Mouse (Mus musculus): ENCODE results near the gene Ccdc32.
"Not testable (repeated sequence)": the region's sequence is repeated elsewhere in the genome, so short reads cannot be mapped to it uniquely, and the experiment has no call there.

The Ccdc32 gene

DNA sequence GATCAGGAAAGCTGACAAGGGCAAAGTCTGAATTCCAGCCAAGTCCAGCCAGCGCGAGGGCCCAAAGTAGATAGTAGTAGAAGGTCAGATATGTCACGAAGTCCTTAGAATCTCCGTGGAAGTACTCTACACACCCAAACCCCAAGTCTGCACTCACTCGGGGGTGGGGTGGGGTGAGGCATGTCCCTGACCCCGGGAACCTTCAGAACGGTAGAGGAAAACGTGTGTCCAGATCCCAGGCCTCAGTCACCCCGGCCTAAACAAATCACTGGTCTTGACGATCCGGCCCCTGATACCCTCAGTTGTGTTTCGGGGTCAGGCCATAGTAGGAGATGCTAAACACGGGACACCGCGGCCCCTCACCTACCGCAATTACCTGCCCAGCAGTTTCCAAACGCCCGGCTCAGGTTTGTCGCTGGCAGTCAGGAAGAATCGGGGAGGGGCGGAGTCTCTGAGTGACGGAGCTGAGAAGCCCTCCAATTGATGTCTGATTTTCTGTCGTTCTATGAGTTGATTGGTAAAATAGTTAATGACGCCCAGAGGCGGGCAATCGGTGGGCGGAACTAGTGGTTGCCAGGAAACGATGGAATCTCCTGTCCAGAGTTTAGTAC, at the start of gene Ccdc32:
TSS of gene Ccdc32 (minus strand) at position 453 of the 611 bp plus-strand sequence.
- DNase-seq: peak; percentile 91

GRCm38 (mm10) chr2:119072397-119072796, 43.2 kb upstream of the Ccdc32 start:
- no peak for DNase-seq

DNA sequence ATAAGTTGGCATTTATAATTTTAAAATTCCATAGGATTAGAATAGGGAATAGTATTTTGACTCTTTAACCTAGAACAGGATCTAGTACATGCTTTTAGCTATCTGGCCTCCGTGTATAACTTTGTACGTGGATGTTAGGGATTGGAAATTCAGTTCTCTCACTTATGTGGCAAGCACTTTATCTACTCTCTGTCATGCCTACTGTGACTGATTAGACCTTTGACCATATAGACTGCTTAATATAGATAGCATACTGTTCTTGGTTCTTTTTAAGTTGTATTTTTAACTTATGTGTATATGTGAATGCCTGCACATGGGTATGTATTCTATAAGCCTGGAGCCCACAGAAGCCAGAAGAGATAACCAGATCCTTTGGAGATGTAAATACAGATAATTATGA, 30.9 kb upstream of the Ccdc32 start:
- no peak for DNase-seq

- no peak for DNase-seq
Observed at GRCm38 (mm10) chr2:119050132-119050650, 21.0 kb upstream of the Ccdc32 start.

DNA sequence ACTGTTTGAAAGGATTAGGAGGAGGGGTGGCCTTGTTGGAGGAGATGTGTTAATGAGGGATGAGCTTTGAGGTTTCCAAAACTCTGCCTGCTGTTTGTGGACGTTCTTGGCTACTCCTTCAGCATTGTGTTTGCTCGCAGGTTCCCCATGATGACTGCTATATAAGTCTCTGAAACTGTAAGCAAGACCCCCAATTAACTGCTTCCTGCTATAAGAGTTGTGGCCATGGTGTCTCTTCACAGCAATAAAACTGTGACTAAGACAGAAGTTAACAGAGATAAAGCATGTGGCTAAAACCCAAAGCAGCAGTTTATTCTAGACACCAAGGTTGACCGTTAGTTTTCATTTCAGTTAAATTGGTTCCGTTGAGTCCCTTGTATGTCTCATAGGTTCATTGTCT, 18.7 kb upstream of the Ccdc32 start:
- DNase-seq: no peak

DNA sequence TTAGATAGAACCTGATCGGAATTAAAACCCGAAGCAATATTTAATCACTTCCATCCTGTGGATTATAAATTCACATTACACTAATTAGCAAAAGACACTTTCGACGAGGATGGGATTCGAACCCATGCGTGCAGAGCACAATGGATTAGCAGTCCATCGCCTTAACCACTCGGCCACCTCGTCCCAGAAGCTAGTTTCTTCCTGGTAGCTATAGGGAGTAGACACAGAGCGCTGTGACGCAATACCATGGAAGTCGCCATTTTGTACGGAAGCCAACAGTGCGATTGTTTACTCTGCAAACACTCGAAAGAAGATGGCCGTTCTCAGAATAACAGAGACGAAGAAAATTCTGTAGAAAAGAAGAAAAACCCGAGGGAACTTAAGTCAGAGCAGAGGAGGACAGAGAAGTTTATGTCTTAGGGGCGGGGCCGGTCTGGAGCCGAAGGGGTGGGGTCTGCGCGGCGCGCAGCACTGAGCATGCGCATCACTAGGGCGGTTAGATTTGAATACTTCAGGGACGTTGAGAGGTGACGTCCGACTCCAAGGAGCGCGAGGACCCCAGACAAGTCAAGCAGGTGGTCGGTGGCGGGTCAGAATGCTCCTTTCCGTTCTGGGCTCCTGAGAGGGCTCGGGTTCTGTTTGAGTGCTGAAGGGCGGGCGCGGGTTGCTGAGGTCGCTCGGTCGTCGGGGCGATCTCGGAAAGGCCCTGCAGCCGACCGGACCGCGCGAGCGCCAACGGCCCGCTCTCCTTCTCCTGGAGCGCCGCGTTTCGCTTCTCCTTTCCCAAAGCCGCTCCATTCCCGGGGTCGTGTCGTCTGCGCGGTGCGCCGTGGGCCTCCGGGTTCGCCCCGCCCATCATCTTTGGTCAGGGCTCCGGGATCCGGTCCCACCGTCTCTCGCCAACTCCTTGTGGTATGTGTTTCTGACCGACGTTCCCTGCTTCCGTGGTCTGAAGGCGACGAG, 17.7 kb upstream of the Ccdc32 start, which contains the start of gene Knl1:
TSS of gene Knl1 (plus strand) at position 471 of the 963 bp plus-strand sequence.
- peak; percentile 94 for DNase-seq

- no peak for DNase-seq
Observed at GRCm38 (mm10) chr2:119045163-119045562, 16.0 kb upstream of the Ccdc32 start.

- DNase-seq: no peak
Observed at GRCm38 (mm10) chr2:119040882-119041281, 11.7 kb upstream of the Ccdc32 start.

- DNase-seq: no peak
Observed at GRCm38 (mm10) chr2:119035397-119035745, 6.2 kb upstream of the Ccdc32 start.

DNA sequence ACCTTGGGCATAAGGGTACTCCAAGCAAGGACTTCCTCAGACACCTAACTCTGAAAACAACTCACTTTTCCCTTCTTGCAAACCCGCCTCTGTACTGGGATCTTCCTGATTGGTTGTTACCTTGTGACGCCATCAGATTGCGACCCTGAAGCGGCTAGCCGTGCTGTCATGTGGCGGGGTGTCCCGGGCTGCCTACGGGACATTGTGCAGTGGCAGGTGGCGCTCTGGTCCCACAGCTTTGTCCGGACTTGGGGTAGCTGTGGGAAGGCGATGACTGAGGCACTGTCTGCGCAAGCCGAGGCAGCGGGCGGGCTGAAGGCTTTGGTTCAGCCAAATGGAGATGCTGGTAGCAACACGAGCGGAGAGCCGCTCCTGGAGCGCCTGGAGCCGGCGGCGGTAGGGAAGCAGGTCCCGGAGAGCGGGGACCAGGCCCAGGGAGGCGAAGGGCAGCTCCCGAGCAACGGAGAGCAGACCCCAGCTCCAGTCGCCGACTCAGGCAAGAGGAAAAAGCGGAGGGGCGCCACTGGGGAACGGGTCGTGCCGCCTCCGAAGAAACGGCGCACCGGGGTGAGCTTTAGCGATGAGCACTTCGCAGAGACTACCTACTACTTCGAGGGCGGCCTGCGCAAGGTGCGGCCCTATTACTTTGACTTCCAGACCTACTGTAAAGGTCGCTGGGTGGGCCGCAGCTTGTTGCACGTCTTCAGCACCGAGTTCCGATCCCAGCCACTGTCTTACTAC, 5.6 kb upstream of the Ccdc32 start, which contains the start of gene Rpusd2:
TSS of gene Rpusd2 (plus strand) at position 135 of the 741 bp plus-strand sequence.
- peak; percentile 91 for DNase-seq

DNA sequence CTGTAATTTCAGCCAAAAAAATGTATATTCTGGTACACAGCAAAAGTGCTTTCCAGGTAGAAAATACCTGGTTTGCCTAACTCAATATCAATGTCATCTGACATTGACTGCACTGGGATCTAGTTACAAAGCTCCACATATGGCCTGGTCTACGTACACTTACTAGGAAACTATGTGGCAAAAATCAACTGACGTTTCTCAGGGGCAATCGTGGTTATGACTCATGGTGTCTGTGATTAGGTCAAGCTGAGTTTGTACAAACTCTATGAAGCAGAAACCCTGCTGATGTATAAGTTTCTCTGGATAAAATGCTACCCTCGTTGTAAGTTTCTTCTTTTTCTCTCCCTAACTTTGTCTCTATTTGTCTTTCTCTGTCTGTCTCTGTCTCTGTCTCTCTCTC, 3.0 kb upstream of the Ccdc32 start:
- no peak for DNase-seq

- no peak for DNase-seq
Observed at GRCm38 (mm10) chr2:119026951-119027350, 2.2 kb downstream of the Ccdc32 start.

GRCm38 (mm10) chr2:119025239-119025616, 4.0 kb downstream of the Ccdc32 start:
- DNase-seq: no peak

- no peak for DNase-seq
Observed at GRCm38 (mm10) chr2:119024536-119025238, 4.5 kb downstream of the Ccdc32 start.

DNA sequence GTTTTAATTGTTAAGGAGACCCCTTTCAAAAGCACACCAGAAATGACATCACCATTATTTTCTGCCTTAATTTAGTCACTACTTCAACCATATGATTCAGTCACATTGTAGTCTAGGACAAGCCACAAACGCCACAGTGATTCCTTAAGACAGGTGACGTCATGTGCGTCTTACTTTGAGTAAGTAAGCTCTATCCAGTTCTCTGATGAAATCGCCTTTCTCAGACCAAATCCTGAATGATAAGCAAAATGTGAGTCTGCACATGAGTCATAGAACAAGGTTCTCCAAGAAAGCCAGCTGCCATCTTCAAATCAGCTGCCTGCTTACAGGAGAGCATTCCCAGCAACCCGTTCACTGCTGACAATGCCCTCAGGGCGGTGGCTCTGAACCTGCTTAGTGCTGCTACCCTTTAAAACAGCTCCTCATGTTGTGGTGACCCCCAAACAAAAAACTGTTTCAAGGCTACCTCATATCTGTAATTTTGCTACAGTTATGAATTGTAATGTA, 6.0 kb downstream of the Ccdc32 start:
- no peak for DNase-seq

- no peak for DNase-seq
Observed at GRCm38 (mm10) chr2:119019538-119019937, 9.7 kb downstream of the Ccdc32 start.

DNA sequence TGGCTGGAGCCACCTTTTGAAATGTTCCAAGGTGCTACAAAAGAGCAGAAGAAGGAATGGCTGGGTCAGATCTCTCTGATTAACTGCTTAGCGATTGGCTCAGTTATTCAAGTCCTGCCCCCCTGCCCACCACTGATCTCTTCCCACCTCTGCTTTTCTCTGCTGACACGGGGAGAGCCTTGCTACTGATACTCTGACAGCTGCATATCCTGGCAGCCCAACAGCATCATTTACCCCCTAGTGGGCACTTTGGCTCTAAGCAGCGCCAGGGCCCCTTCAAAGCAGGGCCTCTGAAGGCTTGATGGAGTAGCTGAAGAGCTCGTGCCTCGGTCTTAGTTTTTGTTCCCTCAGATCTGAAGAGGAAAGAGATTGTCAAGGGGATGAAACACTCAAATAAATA, 10.1 kb downstream of the Ccdc32 start:
- no peak for DNase-seq

GRCm38 (mm10) chr2:119018391-119019122, 10.6 kb downstream of the Ccdc32 start:
- DNase-seq: no peak

GRCm38 (mm10) chr2:119017647-119018046, 11.5 kb downstream of the Ccdc32 start:
- no peak for DNase-seq

DNA sequence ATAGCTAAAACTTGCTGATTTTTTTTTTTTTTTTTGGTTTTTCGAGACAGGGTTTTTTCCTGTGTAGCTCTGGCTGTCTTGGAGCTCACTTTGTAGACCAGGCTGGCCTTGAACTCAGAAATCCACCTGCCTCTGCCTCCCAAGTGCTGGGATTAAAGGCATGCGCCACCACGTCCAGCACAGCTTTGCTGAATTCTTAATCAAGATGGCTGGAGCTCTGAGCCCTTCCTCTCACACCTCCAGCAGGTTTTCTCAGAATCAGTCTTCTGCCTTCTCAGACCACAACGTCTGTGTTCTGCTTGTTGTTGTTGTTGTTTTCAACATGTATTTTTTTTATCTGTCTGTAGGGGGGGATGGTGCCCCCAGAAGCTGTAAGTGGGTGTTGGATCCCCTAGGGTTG, 12.9 kb downstream of the Ccdc32 start:
- not testable (repeated sequence) for DNase-seq

DNA sequence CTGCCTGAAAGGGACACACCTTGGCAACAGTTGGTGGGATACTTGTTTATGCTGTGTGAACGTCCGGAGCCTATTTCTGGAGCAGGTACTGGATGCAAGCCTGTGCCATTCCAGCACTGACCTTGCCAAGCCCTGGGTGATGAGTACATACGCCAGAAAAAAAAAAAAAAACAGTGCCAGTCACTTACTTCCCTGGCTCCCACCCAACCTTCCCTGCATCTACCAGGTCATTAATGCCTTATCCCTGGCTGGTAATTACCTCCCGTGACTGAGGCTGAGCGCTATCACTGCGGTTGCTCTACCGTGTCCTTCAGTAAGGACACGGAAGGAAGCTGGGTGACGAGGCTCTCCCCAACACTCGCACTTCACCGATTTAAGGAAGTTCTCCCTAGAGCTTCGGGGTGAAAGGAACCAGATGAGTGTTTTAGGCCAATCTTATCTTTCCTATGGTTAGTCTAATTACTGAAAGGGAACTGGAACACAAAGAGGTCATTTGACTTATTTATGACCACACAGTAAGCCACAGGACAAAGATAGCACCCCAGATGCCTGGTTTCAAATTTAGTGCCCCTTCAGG, 13.5 kb downstream of the Ccdc32 start:
- DNase-seq: no peak

Measured in right cerebral cortex, postnatal 25 days (tissue).